Mouse (Mus musculus) T-helper 1 cell (primary cell): ENCODE measurements around the gene Olfr829.
"Not testable (repeated sequence)": the region's sequence is repeated elsewhere in the genome, so short reads cannot be mapped to it uniquely, and the experiment has no call there.

Experiments used
- in situ Hi-C: fragments of 300-600 bp; cut with MboI, MseI; formaldehyde crosslinking; loops from one replicate; pipeline ENCODE4 v1.15.1; 2025; ENCODE audit warnings: high pct_unique_total_duplicates

Gene Olfr829

GRCm38 (mm10) chr9:18854633-18855032 lies at the start of gene Olfr829:
Gene Olfr829, plus strand, starts transcription at chr9:18854933.
- in situ Hi-C loops: no loop called here

GRCm38 (mm10) chr9:18819426-18819825 lies 35.3 kb upstream of the Olfr829 start, which contains the start of gene Olfr828:
Gene Olfr828, minus strand, starts transcription at chr9:18819526.
- in situ Hi-C loops: no loop called here

- in situ Hi-C loops: no loop called here
Observed at GRCm38 (mm10) chr9:18874393-18874792, 19.7 kb downstream of the Olfr829 start, which contains the start of gene Olfr830. Gene Olfr830, plus strand, starts transcription at chr9:18874693.

- in situ Hi-C loops: not testable (repeated sequence)
Observed at GRCm38 (mm10) chr9:18907699-18908098, 53.0 kb downstream of the Olfr829 start.
